In genomic region chr2:32150924-32151659, GRCm38 (mm10) we compare ENCODE assay signal across 8 mouse cellular contexts. TPM values are rescaled to one million over a fixed set of nuclear protein-coding genes. Genes with fewer than 3 reads are reported as not detected.
DNase-seq lines count a peak whose midpoint lies in the region; TF ChIP-seq lines count a peak whose summit lies in the region.

Prrc2b (plus strand) TSS chr2:32151082.

- peak; percentile 86 for DNase-seq in adrenal gland, postnatal 14 days
- DNase-seq in heart, postnatal 14 days: peak; percentile 84 to 88
- peak; percentile 68 to 80 for DNase-seq in layer of hippocampus, postnatal 10 days (ENCODE audit: low spot score in 2 of 2)
- DNase-seq in lung, postnatal 14 days: peak; percentile 81
- DNase-seq in ovary, postnatal 14 days (ENCODE audit: low spot score): peak; percentile 52
- DNase-seq in urinary bladder, postnatal 4 days (ENCODE audit: low spot score in 2 of 2): peak; percentile 67 to 74

- peaks cover 10% of the 10 kb centered on the region; the same call in 1 of the 2 replicates for H3K36me3 ChIP-seq in E14TG2a.4 (ENCODE audit: insufficient read depth, low read length)
- peaks cover 2% of the 10 kb centered on the region for H3K36me3 ChIP-seq in erythroblast, embryonic 14.5 days (ENCODE audit: control insufficient read depth)

- no peaks in the 10 kb centered on the region for H3K9me3 ChIP-seq in E14TG2a.4 (ENCODE audit: low read length)
- H3K9me3 ChIP-seq in erythroblast, embryonic 14.5 days (ENCODE audit: control insufficient read depth, low read length): no peaks in the 10 kb centered on the region

- no peak for TF ChIP-seq CTCF in E14TG2a.4 (conservative IDR thresholded peaks at IDR 0.05; ENCODE audit: low read length)

- intact Hi-C loops in heart, postnatal 14 days (cut with DNase I): loop anchor here (1.0 kb wide), 1 partner anchor 41 kb away; no protein-coding TSS in a partner anchor

- peaks cover 80% of the 10 kb centered on the region for H3K4me1 ChIP-seq in E14TG2a.4 (replicated peaks; ENCODE audit: low read depth, low read length)
- H3K4me1 ChIP-seq in erythroblast, embryonic 14.5 days (ENCODE audit: control insufficient read depth): peaks cover 60% of the 10 kb centered on the region

- no peaks in the 10 kb centered on the region for H3K27me3 ChIP-seq in E14TG2a.4 (ENCODE audit: insufficient read depth, low read length)
- no peaks in the 10 kb centered on the region for H3K27me3 ChIP-seq in erythroblast, embryonic 14.5 days (ENCODE audit: control insufficient read depth)

- H3K4me3 ChIP-seq in E14TG2a.4 (replicated peaks; ENCODE audit: low read length): peak within 1 kb of the TSS; percentile 82
- peak within 1 kb of the TSS; percentile 91 for H3K4me3 ChIP-seq in erythroblast, embryonic 14.5 days (replicated peaks)

RNA-seq across cellular contexts. Expression of gene Prrc2b, which starts in this region (rescaled TPM):
- total RNA-seq in adrenal gland, postnatal 14 days (2021): 86.4 and 91.3 TPM in 2 replicates
- 1.2 TPM in 2 replicates for polyA plus RNA-seq in erythroblast, embryonic 14.5 days (2012)
- 100 to 1,000 TPM in 1 of 2 experiments, 10 to 100 TPM in 1; 92.9 to 101 TPM for total RNA-seq in heart, postnatal 14 days (2021)
- total RNA-seq in layer of hippocampus, postnatal 10 days (2021): 100 to 1,000 TPM; 272 to 279 TPM

Comparison
In these comparisons a context has a peak if more than half of its experiments do, and no peak if none do; other contexts are left out.
1. Peak in every context shown above with its lines: DNase-seq and H3K4me3 ChIP-seq.